Comparison of ENCODE assay signal across 8 mouse cellular contexts in genomic region chr10:95562395-95562794, GRCm38 (mm10). TPM values are rescaled to one million over a fixed set of nuclear protein-coding genes. Genes with fewer than 3 reads are reported as not detected.
DNase-seq lines count a peak whose midpoint lies in the region; ATAC-seq and TF ChIP-seq lines count a peak whose summit lies in the region.

No protein-coding gene starts in this region.

- H3K79me2 ChIP-seq in heart, adult 2 months (replicated peaks; ENCODE audit: control insufficient read depth, insufficient read depth, low read length) = peaks cover 6% of the 10 kb centered on the region

- peak overlapping the region; percentile 52 for H3K4me3 ChIP-seq in heart, adult 2 months
- peak overlapping the region; percentile 93 for H3K4me3 ChIP-seq in forebrain, embryonic 12.5 days (replicated peaks)
- H3K4me3 ChIP-seq in liver, embryonic 12.5 days = peak overlapping the region; percentile 93

- intact Hi-C loops in heart, adult 2 months (cut with DNase I) = loop anchor here (2.0 to 5.0 kb wide), 3 partner anchors 95 to 212 kb away; no protein-coding TSS in a partner anchor
- intact Hi-C loops in left cerebral cortex, postnatal 10 days (cut with DNase I) = loop anchor here (5.0 to 10.0 kb wide), 2 partner anchors 50 to 142 kb away; no protein-coding TSS in a partner anchor

- peak overlapping the region; percentile 81 for H3K4me2 ChIP-seq in forebrain, embryonic 12.5 days
- peak overlapping the region; percentile 80 for H3K4me2 ChIP-seq in liver, embryonic 12.5 days

- peak in 1 of 2 experiments; percentile 17 for DNase-seq in heart, adult 2 months
- no peak for DNase-seq in heart, adult 8-10 months (ENCODE audit: low spot score)
- DNase-seq in 416B (ENCODE audit: low read depth) (peak; percentile 21), MN1 (ENCODE audit: low spot score) (no peak)
- DNase-seq in left cerebral cortex, postnatal 10 days (ENCODE audit: extremely low spot score in 1 of 2, low spot score in 2 of 2) = no peak
- DNase-seq in adrenal gland, postnatal 10 days = no peak

- no peak for TF ChIP-seq POLR2A in heart, adult 2 months (IDR thresholded peaks at IDR 0.05; ENCODE audit: insufficient read depth, low read depth, low read length)

- no peaks in the 10 kb centered on the region for H3K27me3 ChIP-seq in heart, adult 2 months (ENCODE audit: control insufficient read depth, insufficient read depth, low read length)
- no peaks in the 10 kb centered on the region for H3K27me3 ChIP-seq in forebrain, embryonic 12.5 days
- no peaks in the 10 kb centered on the region for H3K27me3 ChIP-seq in liver, embryonic 12.5 days (replicated peaks)

- no peaks in the 10 kb centered on the region for H3K9me3 ChIP-seq in forebrain, embryonic 12.5 days
- H3K9me3 ChIP-seq in liver, embryonic 12.5 days (replicated peaks) = no peaks in the 10 kb centered on the region

- H3K4me1 ChIP-seq in heart, adult 2 months (ENCODE audit: control insufficient read depth, insufficient read depth, low read length) = peaks cover 11% of the 10 kb centered on the region
- peaks cover 33% of the 10 kb centered on the region for H3K4me1 ChIP-seq in forebrain, embryonic 12.5 days
- peaks cover 80% of the 10 kb centered on the region for H3K4me1 ChIP-seq in liver, embryonic 12.5 days

- no peak for TF ChIP-seq CTCF in heart, adult 2 months (IDR thresholded peaks at IDR 0.05)

- peak overlapping the region; percentile 97 for H3K9ac ChIP-seq in heart, adult 2 months (ENCODE audit: low read depth, low read length)
- peak overlapping the region; percentile 99 for H3K9ac ChIP-seq in forebrain, embryonic 12.5 days
- H3K9ac ChIP-seq in liver, embryonic 12.5 days = peak overlapping the region; percentile 97

- no peak for TF ChIP-seq EP300 in heart, adult 2 months (IDR thresholded peaks at IDR 0.05; ENCODE audit: insufficient read depth, low read depth, low read length)

- ATAC-seq in forebrain, embryonic 12.5 days (ENCODE audit: low FRiP score) = no peak
- ATAC-seq in liver, embryonic 12.5 days = no peak

- peaks cover 5% of the 10 kb centered on the region for H3K36me3 ChIP-seq in heart, adult 2 months (ENCODE audit: control insufficient read depth, insufficient read depth, low read length)
- H3K36me3 ChIP-seq in forebrain, embryonic 12.5 days (replicated peaks) = no peaks in the 10 kb centered on the region
- peaks cover 48% of the 10 kb centered on the region for H3K36me3 ChIP-seq in liver, embryonic 12.5 days

- 4% methylated on average over 8 of the region's 8 CpGs for WGBS in heart, adult 2 months
- 12% methylated on average over 8 of the region's 8 CpGs for WGBS in forebrain, embryonic 12.5 days
- WGBS in liver, embryonic 12.5 days (ENCODE audit: insufficient replicate concordance) = 15% methylated on average over 8 of the region's 8 CpGs

- H3K27ac ChIP-seq in heart, adult 2 months = peak overlapping the region; percentile 90
- H3K27ac ChIP-seq in forebrain, embryonic 12.5 days = no peak overlapping the region
- peak overlapping the region; percentile 90 for H3K27ac ChIP-seq in liver, embryonic 12.5 days

RNA-seq across cellular contexts. Expression of gene Nudt4, which starts 1.6 kb away (rescaled TPM):
- total RNA-seq in heart, adult 2 months (2021) = 100 to 1,000 TPM; 328 to 349 TPM
- 48.8 and 109 TPM in 2 replicates for polyA plus RNA-seq in heart, adult 2 months (2012; rRNA removed)
- total RNA-seq in heart, adult 8-10 months (2022) = 100 to 1,000 TPM; 276 to 382 (median 344) TPM
- 107 and 108 TPM in 2 replicates for polyA plus RNA-seq in forebrain, embryonic 12.5 days (2016; fragmentation: Nextera tagmentation; extraction: Ambion mirVana)
- polyA plus RNA-seq in liver, embryonic 12.5 days (2016; fragmentation: Nextera tagmentation; extraction: Ambion mirVana) = 130 and 134 TPM in 2 replicates
- 100 to 1,000 TPM; 207 to 231 TPM for total RNA-seq in left cerebral cortex, postnatal 10 days (2021)
- total RNA-seq in adrenal gland, postnatal 10 days (2021) = 100 to 1,000 TPM; 106 to 108 TPM

RNA-seq across cellular contexts. Expression of gene Ube2n, which starts 47.5 kb away (rescaled TPM):
- total RNA-seq in heart, adult 2 months (2021) = 10 to 100 TPM; 89.5 to 89.7 TPM
- 48.8 and 98.2 TPM in 2 replicates for polyA plus RNA-seq in heart, adult 2 months (2012; rRNA removed)
- 100 to 1,000 TPM in 1 of 4 experiments, 10 to 100 TPM in 3; 85.8 to 102 (median 94.5) TPM for total RNA-seq in heart, adult 8-10 months (2022)
- polyA plus RNA-seq in forebrain, embryonic 12.5 days (2016; fragmentation: Nextera tagmentation; extraction: Ambion mirVana) = 439 and 463 TPM in 2 replicates
- polyA plus RNA-seq in liver, embryonic 12.5 days (2016; fragmentation: Nextera tagmentation; extraction: Ambion mirVana) = 191 and 193 TPM in 2 replicates
- 100 to 1,000 TPM; 232 to 236 TPM for total RNA-seq in left cerebral cortex, postnatal 10 days (2021)
- 100 to 1,000 TPM; 114 to 116 TPM for total RNA-seq in adrenal gland, postnatal 10 days (2021)
